Mouse (Mus musculus) cerebellum, adult 2 months (tissue): ENCODE data around the gene Cd300ld4.

Source experiments
- CTCF ChIP-seq: fragments of 200-500 bp; IDR thresholded peaks from 2 replicates; pipeline ENCODE4 v1.5.1; 2011; ENCODE audit warnings: low read depth, mild to moderate bottlenecking, control low read depth, low read length, moderate library complexity, borderline replicate concordance; ENCODE audit not compliant: insufficient read depth
- POLR2A ChIP-seq: fragments of 200-500 bp; IDR thresholded peaks from 2 replicates; pipeline ENCODE4 v1.6.1; 2011; ENCODE audit warnings: low read length, control low read depth, borderline replicate concordance; ENCODE audit not compliant: insufficient read depth

DNA sequence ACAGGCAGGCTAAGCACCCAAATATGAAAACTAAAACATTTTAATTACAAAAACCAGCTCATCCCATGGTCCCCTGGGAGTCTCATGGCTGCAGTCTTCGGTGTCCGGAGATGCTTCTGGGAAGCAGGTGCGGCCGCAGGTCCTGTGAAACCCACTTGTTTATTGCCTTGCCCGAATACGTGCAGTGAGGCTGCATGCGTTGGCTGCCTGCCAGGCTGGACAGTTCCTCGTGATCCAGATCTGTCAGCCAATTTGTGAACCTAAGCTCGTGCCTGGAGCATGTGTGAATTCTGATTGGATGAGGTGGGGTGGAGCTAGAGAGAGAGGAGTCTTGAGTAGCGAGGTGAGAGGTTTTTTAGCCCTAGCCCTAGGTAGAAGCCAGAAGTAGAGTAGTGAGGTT lies 54.1 kb downstream of the Cd300ld4 start:
- no peak for TF ChIP-seq POLR2A
- TF ChIP-seq CTCF = no peak
